Mouse (Mus musculus) stomach, embryonic 16.5 days (tissue): Measurements from ENCODE around the gene Cpxm2. TPM values are rescaled to one million over a fixed set of nuclear protein-coding genes. Genes with fewer than 3 reads are reported as not detected.
A peak's percentile ranks its signal among the peaks of the same experiment; 100 is the strongest.

Source experiments
- ATAC-seq: fragments of 200-750 bp; cut with Nextera tagmentation; 2 replicates; pipeline ENCODE4 v1.8.0; 2017; ENCODE audit warnings: moderate number of reproducible peaks, moderate TSS enrichment; ENCODE audit not compliant: insufficient read depth, low FRiP score
- H3K27ac ChIP-seq: fragments of 300-500 bp; sonication (generic); 2 replicates; pipeline ENCODE4 v1.5.1; 2014; ENCODE audit warnings: low read length
- H3K27me3 ChIP-seq: fragments of 300-500 bp; sonication (generic); 2 replicates; pipeline ENCODE4 v1.6.1; 2014; ENCODE audit warnings: low read length, control low read depth, mixed read lengths; ENCODE audit not compliant: control insufficient read depth, insufficient read depth
- H3K36me3 ChIP-seq: fragments of 300-500 bp; sonication (generic); 2 replicates; pipeline ENCODE4 v1.6.1; 2014; ENCODE audit warnings: low read length; ENCODE audit not compliant: control insufficient read depth, insufficient read depth
- H3K4me1 ChIP-seq: fragments of 300-500 bp; sonication (generic); 2 replicates; pipeline ENCODE4 v1.6.1; 2014; ENCODE audit warnings: low read length, control low read depth, mixed read lengths; ENCODE audit not compliant: control insufficient read depth, insufficient read depth
- H3K4me2 ChIP-seq: fragments of 300-500 bp; sonication (generic); 2 replicates; pipeline ENCODE4 v1.6.1; 2014; ENCODE audit warnings: low read depth, low read length, mixed read lengths
- H3K4me3 ChIP-seq: fragments of 300-500 bp; sonication (generic); replicated peaks from 2 replicates; pipeline ENCODE4 v1.5.1; 2014; ENCODE audit warnings: mild to moderate bottlenecking, low read length
- H3K9ac ChIP-seq: fragments of 300-500 bp; sonication (generic); 2 replicates; pipeline ENCODE4 v1.6.1; 2014; ENCODE audit warnings: low read length
- H3K9me3 ChIP-seq: fragments of 300-500 bp; sonication (generic); replicated peaks from 2 replicates; pipeline ENCODE4 v1.6.1; 2016; ENCODE audit warnings: low read length, control low read depth; ENCODE audit not compliant: control insufficient read depth
- WGBS: fragments of 180-500 bp; shearing (Covaris S2); extraction: QIAGEN DNeasy Blood & Tissue Kit; methylation state at CpG from one replicate; pipeline ENCODE4 v1.1.7; 2014; 5-methylcytosine and 5-hydroxymethylcytosine counted together
- polyA plus RNA-seq: library from polyadenylated mRNA; unstranded; fragments of >200 nt; fragmentation: Nextera tagmentation; extraction: Ambion mirVana; gene quantifications from 2 replicates; pipeline ENCODE4 v1.2.1, GENCODE M21; 2015

Gene Cpxm2
- polyA plus RNA-seq, result 4.5 and 4.8 TPM in 2 replicates

- no peaks in the 10 kb centered on the region for H3K9me3 ChIP-seq
- no peaks in the 10 kb centered on the region for H3K36me3 ChIP-seq
- H3K9ac ChIP-seq, result peak within 1 kb of the TSS; percentile 63
- peak within 1 kb of the TSS; percentile 67 for H3K4me2 ChIP-seq
- H3K27me3 ChIP-seq, result peaks cover 30% of the 10 kb centered on the region
- peaks cover 3% of the 10 kb centered on the region for H3K4me1 ChIP-seq
- peak within 1 kb of the TSS; percentile 46 for H3K4me3 ChIP-seq
- peak; percentile 73; the same call in 1 of the 2 replicates for ATAC-seq
- WGBS, result 3% methylated on average over 39 of the region's 43 CpGs
- no peak within 1 kb of the TSS for H3K27ac ChIP-seq
Observed at GRCm38 (mm10) chr7:132154368-132154961, at the start of gene Cpxm2. Gene Cpxm2, minus strand, starts transcription at chr7:132154739.

GRCm38 (mm10) chr7:132204073-132204612 is 49.6 kb upstream of the Cpxm2 start:
- Histone ChIP-seq H3K9me3 (no peaks in the 10 kb centered on the region), H3K27ac (no peak overlapping the region), H3K9ac (no peak overlapping the region), H3K4me1 (peaks cover 3% of the 10 kb centered on the region; the same call in 1 of the 2 replicates), H3K27me3 (no peaks in the 10 kb centered on the region), H3K4me3 (no peak overlapping the region), H3K4me2 (no peak overlapping the region), H3K36me3 (no peaks in the 10 kb centered on the region)
- ATAC-seq, result no peak
- WGBS, result 10% methylated on average over 1 of the region's 1 CpGs

GRCm38 (mm10) chr7:132199686-132200085 is 45.1 kb upstream of the Cpxm2 start:
- H3K4me3 ChIP-seq, result no peak overlapping the region
- no peaks in the 10 kb centered on the region for H3K36me3 ChIP-seq
- H3K4me2 ChIP-seq, result no peak overlapping the region
- WGBS, result 30% methylated on average over 6 of the region's 6 CpGs
- H3K4me1 ChIP-seq, result peaks cover 3% of the 10 kb centered on the region; the same call in 1 of the 2 replicates
- no peak for ATAC-seq
- H3K27ac ChIP-seq, result no peak overlapping the region
- no peaks in the 10 kb centered on the region for H3K9me3 ChIP-seq
- H3K27me3 ChIP-seq, result no peaks in the 10 kb centered on the region
- H3K9ac ChIP-seq, result no peak overlapping the region

- Histone ChIP-seq H3K4me3 (no peak overlapping the region), H3K9me3 (no peaks in the 10 kb centered on the region), H3K27ac (no peak overlapping the region), H3K4me2 (no peak overlapping the region), H3K36me3 (no peaks in the 10 kb centered on the region), H3K4me1 (no peaks in the 10 kb centered on the region), H3K9ac (no peak overlapping the region), H3K27me3 (no peaks in the 10 kb centered on the region)
- ATAC-seq, result no peak
- 94% methylated on average over 1 of the region's 1 CpGs for WGBS
Observed at GRCm38 (mm10) chr7:132198806-132199205, 44.3 kb upstream of the Cpxm2 start.

GRCm38 (mm10) chr7:132197817-132198475 is 43.4 kb upstream of the Cpxm2 start:
- H3K9me3 ChIP-seq, result no peaks in the 10 kb centered on the region

GRCm38 (mm10) chr7:132196581-132196980 is 42.0 kb upstream of the Cpxm2 start:
- Histone ChIP-seq H3K4me2 (no peak overlapping the region), H3K36me3 (no peaks in the 10 kb centered on the region), H3K9me3 (no peaks in the 10 kb centered on the region), H3K9ac (no peak overlapping the region), H3K4me3 (no peak overlapping the region), H3K27me3 (no peaks in the 10 kb centered on the region), H3K27ac (no peak overlapping the region), H3K4me1 (no peaks in the 10 kb centered on the region)
- no peak for ATAC-seq
- WGBS, result 77% methylated on average over 1 of the region's 1 CpGs

More at GRCm38 (mm10) chr7:132197817-132198475, 43.4 kb upstream of the Cpxm2 start:
- Histone ChIP-seq H3K4me2 (no peak overlapping the region), H3K9ac (no peak overlapping the region), H3K36me3 (no peaks in the 10 kb centered on the region), H3K4me3 (no peak overlapping the region), H3K4me1 (no peaks in the 10 kb centered on the region), H3K27me3 (no peaks in the 10 kb centered on the region), H3K27ac (no peak overlapping the region)
- no peak for ATAC-seq
- WGBS, result 31% methylated on average over 7 of the region's 7 CpGs

GRCm38 (mm10) chr7:132193606-132194005 is 39.1 kb upstream of the Cpxm2 start:
- Histone ChIP-seq H3K4me3 (no peak overlapping the region), H3K27me3 (no peaks in the 10 kb centered on the region), H3K36me3 (no peaks in the 10 kb centered on the region), H3K4me1 (no peaks in the 10 kb centered on the region; the same call in 1 of the 2 replicates), H3K27ac (no peak overlapping the region), H3K4me2 (no peak overlapping the region), H3K9me3 (no peaks in the 10 kb centered on the region), H3K9ac (no peak overlapping the region)
- ATAC-seq, result no peak
- WGBS, result 93% methylated on average over 2 of the region's 2 CpGs

- Histone ChIP-seq H3K36me3 (no peaks in the 10 kb centered on the region), H3K4me2 (no peak overlapping the region), H3K9me3 (no peaks in the 10 kb centered on the region), H3K4me3 (no peak overlapping the region), H3K9ac (no peak overlapping the region), H3K4me1 (no peaks in the 10 kb centered on the region; the same call in 1 of the 2 replicates), H3K27ac (no peak overlapping the region), H3K27me3 (no peaks in the 10 kb centered on the region)
- no peak for ATAC-seq
- WGBS, result 56% methylated on average over 3 of the region's 3 CpGs
Observed at GRCm38 (mm10) chr7:132187456-132187855, 32.9 kb upstream of the Cpxm2 start.

GRCm38 (mm10) chr7:132183892-132184404 is 29.4 kb upstream of the Cpxm2 start:
- Histone ChIP-seq H3K4me3 (no peak overlapping the region), H3K9ac (no peak overlapping the region), H3K4me2 (no peak overlapping the region), H3K27me3 (no peaks in the 10 kb centered on the region), H3K27ac (no peak overlapping the region), H3K4me1 (no peaks in the 10 kb centered on the region; the same call in 1 of the 2 replicates), H3K36me3 (no peaks in the 10 kb centered on the region), H3K9me3 (no peaks in the 10 kb centered on the region)
- 67% methylated on average over 5 of the region's 5 CpGs for WGBS
- no peak for ATAC-seq
